Mouse (Mus musculus) urinary bladder, postnatal 4 days (tissue): ENCODE results near the gene Shank2.

Experiments used
- DNase-seq, 2 experiments: peaks; one replicate each; pipeline ENCODE4 v3.0.0; 2021 to 2022; ENCODE audit warnings: low spot score in 2 of 2

Shank2 gene

DNA sequence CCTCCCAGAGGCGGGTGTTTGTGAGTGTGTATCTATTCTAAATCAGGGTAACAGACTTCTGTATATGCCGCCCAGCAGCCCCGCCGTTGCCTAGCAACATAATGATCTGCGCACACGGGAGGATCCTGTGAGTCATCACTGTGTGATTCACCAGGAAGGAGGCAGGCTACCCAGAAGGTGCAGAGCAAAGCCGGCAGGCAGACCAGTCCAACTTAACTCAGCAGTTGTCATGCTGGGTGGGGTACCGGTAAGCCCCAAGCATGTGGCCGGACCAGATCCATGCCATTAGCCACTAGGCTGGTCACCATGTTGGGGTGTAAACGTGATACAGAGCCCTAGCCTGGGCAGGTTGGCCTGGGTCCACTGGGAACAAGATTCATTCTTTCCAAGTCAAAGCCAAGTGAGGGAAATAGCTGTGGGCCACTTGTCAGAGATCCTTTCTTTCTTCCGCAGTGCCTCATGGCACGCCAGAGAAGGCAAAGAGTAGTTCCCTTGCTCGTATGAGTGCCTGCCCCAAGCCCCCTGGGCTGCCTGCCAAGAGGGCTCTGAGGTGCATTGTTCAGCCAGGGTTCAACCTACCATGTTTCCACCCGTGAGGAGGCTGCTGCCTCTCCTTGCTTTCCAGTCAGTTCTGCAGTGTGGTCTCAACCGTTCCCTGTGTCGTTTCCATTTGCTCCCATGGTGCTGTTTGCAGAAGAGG, 416.1 kb downstream of the Shank2 start:
- DNase-seq: peak; percentile 54 to 69

DNA sequence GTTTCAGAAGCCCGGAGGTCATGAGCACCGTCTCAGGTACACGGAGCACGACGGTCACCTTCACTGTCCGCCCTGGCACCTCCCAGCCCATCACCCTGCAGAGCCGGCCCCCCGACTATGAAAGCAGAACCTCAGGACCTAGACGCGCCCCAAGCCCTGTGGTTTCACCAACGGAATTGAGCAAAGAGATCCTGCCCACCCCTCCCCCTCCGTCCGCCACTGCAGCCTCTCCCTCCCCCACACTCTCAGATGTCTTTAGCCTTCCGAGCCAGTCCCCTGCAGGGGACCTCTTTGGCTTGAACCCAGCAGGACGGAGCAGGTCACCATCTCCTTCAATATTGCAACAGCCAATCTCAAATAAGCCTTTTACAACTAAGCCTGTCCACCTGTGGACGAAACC, 418.8 kb downstream of the Shank2 start:
- no peak for DNase-seq

DNA sequence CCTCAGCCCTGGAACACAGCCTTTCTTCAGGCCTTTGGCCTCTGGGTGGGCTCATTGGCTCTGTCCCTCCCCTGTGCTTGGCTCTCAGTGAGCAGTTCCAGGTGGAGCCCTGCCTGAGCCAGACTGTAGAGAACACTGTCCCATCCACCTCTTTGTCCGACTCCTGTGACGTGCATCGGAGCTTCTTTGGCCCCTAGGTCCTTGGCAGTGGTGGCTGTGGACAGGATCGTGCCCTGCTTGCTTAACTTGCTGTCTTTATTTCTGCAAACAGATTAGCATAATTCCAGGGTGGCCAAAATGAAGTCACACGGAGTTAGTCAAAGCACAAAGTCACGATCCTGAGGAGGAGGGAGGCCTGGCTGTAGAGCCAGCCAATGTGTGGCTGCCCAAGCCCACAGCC, 419.8 kb downstream of the Shank2 start:
- no peak for DNase-seq

DNA sequence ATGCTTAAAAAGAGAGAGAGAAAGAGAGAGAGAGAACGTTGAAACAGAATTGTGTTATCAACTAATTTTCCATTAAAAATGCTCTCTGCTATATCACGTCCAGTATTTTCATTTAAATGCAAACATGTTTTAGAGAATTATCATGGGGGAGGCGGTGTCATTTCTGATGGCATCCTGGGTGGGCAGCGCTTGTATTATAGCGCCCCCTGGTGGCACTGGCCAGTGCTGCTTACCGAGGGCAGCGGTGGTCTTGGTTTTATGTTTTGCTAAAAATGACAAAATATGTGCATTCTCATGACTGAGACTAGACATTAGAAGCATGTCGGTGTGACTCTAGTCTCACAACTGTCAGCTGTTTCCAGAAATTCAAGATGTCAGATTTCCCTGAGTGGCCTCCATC, 424.2 kb downstream of the Shank2 start:
- DNase-seq: no peak

DNA sequence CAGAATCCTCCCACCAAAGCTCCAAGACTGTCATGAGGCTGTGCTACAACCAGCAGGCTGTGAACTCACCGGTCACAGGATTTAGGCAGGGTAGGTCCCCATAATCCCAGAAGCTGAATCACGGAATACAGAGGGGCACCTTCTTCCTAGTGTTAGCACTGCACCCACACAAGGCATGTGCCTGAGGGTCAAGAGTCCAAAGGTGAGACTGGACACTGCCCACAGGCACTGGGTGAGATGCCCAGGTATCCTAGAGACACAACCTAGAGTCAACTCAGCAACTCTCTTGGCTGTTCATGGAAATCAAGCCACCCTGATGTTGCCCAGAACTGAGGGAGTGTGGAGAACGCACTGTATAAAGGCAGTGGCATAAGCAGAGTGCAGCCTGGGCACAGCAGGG, 424.9 kb downstream of the Shank2 start:
- DNase-seq: no peak

DNA sequence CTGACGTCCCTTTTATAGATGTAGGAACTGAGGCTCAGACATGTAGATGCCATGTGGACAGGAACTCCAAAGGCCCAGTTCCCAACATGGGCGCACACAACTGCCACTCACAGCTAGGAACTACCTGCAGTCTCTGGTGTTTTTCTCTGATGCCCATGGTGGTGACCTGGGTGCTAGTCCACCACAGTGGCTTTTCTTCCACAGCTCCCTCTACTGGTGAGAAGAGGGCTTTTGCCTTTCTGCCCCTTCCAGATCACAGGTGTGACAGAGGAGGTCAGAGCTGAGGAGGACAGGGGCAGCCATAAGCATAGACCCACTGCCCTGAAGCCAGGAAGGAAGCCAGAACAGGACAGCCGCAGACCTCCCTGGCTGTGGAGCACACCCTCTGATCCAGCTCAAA, 425.7 kb downstream of the Shank2 start:
- no peak for DNase-seq

DNA sequence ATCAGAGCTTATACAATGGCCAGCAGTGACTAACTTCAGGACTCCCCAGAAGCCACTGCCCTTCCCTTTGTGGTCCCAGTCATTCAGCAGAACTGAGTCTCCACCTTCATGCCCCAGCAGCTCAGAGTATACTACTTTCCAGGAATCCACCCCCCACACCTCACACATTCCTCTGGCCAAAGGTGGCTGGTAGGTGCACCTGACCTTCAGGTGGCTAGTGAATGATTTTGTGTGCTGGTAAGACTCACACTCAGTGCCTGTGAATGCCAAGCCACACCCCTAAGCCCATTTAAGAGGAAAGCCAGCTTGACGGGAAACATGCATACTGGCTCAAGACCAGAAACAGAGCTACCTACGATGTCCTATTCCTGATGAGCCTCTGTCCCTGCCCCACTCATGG, 431.2 kb downstream of the Shank2 start:
- DNase-seq: no peak

DNA sequence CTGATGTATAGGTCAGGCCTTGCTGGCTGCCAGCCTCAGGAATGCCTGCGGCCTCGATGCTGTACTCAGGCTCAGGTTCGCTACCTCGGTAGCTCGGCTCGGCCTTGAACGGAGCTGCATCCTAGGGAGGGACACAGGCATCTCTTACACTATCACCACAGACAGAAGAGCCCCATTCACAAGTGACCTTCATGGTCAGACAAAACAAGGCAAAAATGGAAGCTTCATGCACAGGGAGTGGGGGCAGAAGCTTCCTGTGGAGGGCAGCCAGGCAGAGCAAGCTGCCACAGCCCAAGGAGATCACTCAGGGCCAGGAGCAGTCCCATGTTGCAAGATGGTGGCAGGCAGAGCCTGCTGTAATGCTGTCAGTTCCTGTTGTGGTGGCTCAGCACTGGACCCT, 437.1 kb downstream of the Shank2 start:
- no peak for DNase-seq

DNA sequence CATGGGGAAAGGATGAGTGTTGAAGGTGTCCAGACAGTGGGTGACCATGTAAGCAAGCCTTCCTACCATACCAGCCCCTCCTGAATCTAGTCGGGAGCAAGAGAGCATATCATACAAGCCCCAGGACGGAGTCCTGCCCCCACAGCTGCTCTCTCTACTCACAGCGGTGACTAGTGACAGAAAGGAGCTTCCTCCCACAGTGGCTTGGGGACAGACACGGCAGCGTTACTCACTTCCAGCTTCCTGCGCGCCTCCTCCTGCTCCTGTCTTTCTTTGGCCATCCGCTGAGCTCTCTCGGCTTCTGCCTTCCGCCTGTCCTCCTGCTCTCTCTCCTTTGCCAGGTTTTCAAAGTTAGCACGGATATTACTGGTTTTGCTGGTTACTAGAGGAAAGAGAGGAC, 439.7 kb downstream of the Shank2 start:
- no peak for DNase-seq

DNA sequence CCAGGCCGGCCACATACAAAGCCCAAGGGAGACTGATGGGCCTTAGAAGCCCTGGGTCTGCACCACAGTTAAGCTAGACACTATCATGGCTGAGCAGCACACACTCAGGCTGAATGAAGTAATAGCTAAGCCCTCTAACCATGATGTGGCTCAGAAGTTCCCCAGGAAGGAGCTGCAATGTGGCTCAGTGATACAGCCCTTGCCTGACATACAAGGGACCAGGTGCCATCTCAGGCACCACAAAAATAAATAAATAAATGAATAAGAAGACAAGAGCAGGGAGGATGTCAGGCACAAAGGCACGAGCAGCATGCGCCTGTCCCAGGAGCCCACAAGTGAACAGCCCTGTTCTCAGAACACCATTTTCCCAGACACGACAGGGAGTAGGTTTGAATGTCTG, 440.2 kb downstream of the Shank2 start:
- DNase-seq: no peak

DNA sequence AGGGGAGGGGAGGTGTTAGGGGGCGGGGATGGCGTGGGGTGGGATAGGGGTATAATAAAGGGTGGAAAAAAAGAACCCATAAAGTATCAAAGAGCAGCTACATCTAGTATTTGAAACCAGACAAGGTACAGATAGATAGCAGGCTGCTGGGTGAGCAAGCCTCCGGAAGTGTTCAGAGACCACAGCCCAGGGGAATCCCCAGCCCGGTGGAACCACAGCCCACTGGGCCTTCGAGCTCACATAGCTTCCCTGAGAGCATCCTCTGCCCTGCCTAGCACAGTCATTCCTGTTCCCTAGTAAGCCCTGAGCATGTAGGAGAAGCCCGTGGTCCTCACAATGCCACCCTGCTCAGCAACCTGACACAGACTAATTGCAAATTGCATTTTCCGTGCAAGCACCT, 443.1 kb downstream of the Shank2 start:
- DNase-seq: no peak

DNA sequence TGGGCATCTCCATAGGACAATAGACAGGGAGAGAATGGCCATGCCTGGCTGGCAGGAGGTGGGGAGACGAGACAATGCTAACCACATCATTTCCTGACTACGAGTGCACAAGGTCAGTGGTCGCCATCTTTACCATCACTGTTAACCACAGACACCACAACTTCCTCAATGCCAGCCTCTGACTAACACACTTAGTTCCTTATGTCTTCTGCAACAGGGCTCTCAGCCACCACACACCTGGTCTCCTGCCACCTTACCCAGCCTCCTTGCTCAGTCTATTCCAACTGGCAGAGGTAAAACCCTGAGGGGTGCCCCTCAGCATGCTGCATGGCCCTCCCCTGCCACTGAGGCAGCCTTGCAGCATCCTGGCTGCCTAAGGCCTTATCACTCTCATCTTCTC, 445.4 kb downstream of the Shank2 start:
- no peak for DNase-seq

DNA sequence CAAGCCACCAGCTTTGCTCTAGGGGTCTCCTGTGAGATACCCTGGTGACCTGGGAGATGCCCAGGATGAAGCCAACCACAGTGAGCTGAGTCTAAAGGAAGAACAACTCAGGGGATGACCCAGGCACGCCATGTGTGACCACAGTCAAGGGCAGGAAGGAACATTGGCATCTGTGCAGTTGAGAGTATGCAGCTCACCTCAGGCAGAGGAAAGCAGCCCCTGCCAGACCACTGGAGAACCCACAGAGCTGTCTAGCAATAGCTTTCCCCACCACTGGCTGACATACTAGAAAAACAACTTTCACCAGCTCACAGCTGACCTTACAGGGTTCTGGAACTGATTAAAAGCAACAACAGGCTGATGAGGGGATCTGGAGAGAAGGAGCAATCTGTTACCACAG, 446.5 kb downstream of the Shank2 start:
- DNase-seq: no peak

DNA sequence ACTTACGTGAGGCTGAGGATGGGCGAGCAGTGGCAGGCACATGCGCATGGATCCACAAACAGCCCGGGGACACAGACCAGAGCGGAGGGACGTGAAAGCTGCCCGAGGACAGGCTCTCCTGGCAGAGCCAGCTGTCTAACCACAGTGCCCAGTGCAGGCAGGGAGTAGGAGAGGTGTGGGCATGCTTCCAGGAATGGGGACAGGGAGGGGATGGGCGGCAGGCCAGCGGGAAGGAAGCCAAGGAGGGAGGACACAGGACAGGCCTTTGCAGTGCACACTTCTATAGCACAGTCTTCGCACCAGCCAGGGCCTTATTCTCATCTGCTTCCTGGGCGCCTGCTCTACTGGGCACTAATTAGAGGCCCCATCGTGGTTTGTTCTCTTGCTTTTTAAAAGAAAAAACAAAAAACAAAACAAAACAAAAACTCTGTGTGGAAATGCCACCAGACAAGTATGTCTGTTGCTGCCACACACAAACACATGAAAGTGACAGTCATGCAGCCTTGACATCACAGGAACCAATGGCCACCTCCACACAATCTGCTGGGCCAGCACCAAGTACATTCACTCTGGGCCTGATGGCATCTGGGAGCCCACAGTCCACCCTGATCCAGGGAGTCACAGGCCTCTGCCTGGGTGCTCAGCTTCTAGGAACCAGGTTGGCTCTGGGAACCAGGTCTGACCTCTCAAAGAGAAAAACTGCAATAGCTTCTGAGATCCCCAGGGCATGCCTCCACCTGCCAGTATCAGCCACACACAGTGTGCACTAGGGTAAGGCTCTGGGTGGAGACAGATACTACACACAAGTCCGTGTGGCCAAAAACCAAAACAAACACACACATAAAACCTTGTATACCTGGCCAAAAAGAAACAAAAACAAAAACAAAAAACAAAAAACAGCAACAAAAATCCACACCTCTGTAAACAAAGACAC, 448.2 kb downstream of the Shank2 start:
- DNase-seq: peak; percentile 71 to 79

DNA sequence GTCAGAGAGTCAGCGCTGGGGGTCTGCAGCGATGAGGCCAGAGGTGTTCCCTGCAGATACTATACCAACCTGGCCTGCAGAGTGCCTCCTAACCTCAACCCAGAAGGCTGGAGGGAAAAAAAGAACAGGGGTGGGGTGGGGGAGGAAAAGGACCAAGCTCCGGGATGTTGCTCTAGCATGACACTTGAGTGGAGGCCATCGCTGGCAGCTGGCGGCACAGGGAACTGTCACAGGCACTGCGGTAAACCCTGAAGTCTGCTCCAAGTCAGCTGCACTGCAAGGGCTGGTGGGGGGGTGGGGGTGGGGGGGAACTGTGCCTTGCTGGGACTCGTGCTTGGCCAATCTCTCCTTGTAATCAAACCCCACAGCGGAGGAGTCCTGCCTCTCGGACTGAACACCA, 448.9 kb downstream of the Shank2 start:
- no peak for DNase-seq

DNA sequence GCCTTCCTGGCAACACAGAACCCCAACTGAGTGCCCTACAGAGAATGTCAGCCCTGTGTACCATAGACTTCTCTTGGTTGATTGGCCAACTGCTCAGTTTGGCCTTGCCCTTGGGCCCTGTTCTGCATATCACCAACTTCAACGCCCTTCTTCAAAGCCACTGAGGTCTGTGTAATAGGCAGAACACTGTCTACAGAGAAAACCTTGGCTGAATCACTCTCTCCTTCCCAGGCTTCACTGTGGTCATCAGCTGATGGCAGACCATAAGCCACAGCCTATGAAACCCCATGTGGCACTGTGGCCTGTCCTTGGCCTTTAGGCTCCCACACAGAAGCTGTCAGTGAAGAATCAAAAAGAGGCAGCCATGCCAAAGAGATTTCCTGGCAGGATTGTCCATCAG, 457.2 kb downstream of the Shank2 start:
- no peak for DNase-seq

DNA sequence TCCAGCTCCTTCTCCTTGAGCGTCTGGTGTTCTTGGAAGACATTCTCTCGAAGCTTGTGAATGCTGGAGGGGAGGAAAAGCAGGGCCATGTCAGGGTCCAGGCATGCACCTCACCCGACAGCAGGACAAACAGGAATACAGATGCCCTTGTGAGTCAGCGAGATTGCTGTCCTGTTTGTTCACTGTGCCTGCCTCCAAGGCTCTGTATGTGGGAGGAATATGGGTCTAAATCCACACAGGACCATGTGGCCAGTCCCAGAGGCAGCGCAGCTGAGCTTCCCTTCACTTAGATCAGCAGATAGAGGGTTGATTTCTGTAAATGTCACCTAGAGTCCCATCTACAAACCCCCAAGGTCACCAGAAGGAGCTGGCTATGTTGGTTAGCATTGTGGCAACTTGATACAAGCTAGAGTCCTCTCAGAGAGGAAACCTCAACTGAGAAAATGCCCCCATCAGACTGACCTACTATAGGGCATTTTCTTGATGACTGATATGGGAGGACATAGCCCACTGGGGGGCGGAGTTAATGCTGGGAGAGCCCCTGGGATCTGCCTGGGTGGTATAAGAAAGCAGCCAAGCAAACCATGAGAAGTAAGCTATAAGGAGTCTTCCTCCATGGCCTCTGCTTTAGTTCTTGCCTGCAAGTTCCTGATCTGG, 459.6 kb downstream of the Shank2 start:
- DNase-seq: no peak

DNA sequence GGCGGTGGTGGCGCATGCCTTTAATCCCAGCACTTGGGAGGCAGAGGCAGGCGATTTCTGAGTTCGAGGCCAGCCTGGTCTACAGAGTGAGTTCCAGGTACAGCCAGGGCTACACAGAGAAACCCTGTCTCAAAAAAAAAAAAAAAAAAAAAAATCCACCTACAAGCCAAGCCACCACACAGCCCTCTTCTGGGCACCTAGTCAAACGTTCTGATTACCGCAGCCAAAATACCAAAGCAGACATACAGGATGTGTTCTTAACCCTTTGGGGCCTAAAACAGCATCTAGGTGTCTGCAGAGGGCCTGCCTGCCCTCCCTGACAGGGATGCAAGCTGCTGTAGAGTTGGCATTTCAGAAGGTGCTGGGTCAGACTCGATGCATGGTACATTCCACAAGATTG, 460.8 kb downstream of the Shank2 start:
- DNase-seq: no peak

DNA sequence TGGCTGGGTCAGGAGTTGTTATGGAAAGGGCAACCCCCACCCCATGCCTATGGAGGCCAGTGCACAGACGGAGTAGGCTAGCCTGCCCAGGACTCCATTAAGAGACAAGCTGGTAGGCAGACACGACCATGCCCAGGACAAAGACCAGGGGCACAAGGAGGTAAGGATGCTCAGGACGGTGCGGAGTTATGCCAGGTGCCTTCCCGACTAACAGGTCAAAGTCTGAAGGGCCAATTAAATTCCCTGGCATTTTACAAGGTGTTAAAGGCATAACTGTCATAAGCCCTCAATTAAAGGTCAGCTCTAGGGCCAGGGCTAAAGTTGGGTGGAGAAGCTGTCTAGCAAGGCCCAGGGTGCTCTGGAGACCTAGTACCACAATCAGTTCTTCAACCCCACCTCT, 467.0 kb downstream of the Shank2 start:
- DNase-seq: no peak

DNA sequence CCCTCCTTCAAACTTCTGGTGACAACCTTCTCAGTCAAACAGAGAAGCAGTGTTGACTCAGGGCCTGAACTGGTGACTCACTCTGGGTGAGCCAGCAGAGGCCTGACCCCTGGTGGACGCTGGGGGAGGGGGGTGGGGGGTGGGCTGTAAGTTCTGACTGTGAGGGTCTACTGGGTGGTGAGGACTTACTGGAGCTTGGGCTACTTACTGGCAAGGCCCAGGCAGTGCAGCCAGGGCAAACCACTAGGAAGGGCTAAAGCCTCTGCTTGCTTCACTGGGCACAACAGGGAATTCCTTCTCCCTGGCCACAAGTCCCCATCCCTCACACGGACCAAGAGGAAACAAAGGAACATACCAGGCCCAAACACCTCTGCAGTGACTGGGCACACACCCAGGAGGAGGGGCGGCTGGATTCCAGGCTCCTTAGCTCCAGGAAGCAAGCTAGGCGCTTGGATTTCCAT, 467.5 kb downstream of the Shank2 start:
- no peak for DNase-seq

DNA sequence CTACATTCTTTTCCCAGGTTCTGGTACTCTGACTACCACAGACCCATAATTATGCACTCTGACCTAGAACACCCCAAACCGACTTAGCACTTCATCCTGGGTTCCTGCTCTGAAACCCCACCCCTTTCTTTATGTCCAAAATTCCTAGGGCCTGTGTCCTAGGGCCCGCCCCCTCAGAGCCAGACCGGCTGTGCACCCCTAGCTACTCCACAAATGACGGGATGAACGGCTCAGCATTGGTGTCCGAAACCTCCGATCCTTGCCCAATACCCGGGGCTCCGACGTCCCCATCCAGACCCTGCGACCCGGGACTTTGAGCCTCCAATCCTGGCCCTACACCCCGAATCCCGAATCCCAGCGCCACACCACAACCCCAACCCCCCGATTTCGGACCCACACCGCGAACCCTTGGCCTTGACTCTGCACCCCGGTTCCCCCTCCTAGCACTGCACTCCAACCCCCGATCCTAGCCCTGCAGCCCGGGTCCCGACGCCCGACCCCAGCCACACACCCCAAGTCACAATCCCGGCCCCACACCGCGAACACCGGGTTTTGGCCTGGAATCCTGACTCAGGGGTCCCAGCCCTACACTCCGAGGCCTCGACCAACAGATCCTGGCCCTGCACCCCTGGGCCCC, 468.3 kb downstream of the Shank2 start:
- DNase-seq: no peak

DNA sequence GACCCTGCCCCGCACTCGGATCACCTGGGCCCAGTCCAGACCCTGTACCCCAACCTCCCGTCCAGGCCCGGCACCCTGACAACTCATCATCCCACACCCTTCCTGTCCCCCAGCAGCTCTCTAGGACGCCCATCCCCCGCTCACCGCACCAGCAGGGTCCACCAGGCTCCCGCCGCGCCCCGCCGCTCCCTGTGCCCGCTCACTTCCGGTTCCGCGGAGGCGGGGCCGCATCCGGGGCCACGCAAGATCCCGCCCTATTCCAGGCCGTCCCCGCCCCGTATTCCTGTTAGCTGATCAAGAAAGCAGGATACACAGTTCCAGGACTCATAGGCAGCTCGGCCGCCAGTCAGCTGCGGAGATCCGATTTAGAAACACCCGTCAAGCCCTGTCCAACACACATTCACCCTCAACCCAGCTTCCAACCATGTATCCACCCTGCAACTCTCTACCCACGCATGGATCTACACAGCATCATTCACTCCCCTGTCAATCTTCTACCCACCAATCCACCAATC, 468.9 kb downstream of the Shank2 start, which contains the start of gene Cttn:
Gene Cttn (minus strand): TSS at position 465 of the 515 bp plus-strand sequence.
- peak; percentile 84 to 91 for DNase-seq
